Mouse (Mus musculus): Measurements from ENCODE around the gene Gm3468.
"Not testable (repeated sequence)": the region's sequence is repeated elsewhere in the genome, so short reads cannot be mapped to it uniquely, and the experiment has no call there.

The Gm3468 gene

DNA sequence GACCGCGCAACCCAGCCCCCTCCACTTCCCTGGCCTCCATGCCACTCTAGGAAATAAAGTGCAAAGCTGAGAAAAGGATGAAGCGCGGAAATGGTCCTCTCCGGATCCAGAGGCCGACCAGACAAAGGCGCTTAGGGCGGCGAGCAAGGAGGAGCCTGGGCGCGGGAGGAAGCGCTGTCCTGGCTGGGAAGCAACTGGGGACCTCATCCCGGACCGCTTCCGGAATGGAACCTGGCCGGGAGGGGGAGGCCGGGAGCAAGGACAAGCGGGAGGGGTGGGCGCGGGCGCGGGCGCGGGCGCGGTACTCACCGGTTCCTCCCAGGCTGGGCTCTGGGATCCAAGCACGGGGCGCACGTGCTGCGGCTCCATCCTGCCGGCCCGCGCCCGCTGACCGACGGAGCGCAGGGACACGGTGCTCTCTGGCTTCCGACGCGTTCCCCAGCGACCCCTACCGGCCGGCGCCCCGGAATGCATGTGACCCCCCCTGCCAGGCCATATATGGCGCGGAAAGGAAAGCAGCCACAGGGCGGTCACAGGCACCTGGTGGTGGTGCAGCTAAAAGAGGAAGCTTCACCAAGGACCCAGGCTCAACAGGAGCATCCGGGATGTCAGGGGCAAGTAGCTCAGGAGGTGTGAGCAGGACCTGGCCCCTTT lies at the start of gene Gm3468:
Gene Gm3468 (minus strand): TSS at position 394 of the 654 bp plus-strand sequence.
- DNase-seq (ENCODE audit: low read depth, low spot score): peak; percentile 71

- DNase-seq (ENCODE audit: low read depth, low spot score): not testable (repeated sequence)
Measured at GRCm38 (mm10) chr14:6125707-6126106, 17.2 kb upstream of the Gm3468 start, which contains the start of gene Gm3476. Gene Gm3476 (minus strand): TSS chr14:6125807.

- peak; percentile 37 for DNase-seq (ENCODE audit: low read depth, low spot score)
Measured at GRCm38 (mm10) chr14:6107500-6107899, 965 bp downstream of the Gm3468 start.

GRCm38 (mm10) chr14:6093842-6094241 lies 14.6 kb downstream of the Gm3468 start, which contains the start of gene Gm8206:
Gene Gm8206 (minus strand): TSS chr14:6093942.
- not testable (repeated sequence) for DNase-seq (ENCODE audit: low read depth, low spot score)

- not testable (repeated sequence) for DNase-seq (ENCODE audit: low read depth, low spot score)
Measured at GRCm38 (mm10) chr14:6058167-6058566, 50.3 kb downstream of the Gm3468 start, which contains the start of gene Gm6337. Gene Gm6337 (minus strand): TSS chr14:6058267.
